Mouse (Mus musculus) liver, embryonic 14.5 days (tissue): ENCODE results near the gene C3.

Source experiments
- CTCF ChIP-seq: IDR thresholded peaks from 2 replicates; pipeline ENCODE4 v1.5.1; 2016; ENCODE audit warnings: antibody characterized with exemption, low read depth, control low read depth
- EP300 ChIP-seq: IDR thresholded peaks from 2 replicates; pipeline ENCODE4 v1.6.1; 2016; ENCODE audit warnings: antibody characterized with exemption, low read depth

DNA sequence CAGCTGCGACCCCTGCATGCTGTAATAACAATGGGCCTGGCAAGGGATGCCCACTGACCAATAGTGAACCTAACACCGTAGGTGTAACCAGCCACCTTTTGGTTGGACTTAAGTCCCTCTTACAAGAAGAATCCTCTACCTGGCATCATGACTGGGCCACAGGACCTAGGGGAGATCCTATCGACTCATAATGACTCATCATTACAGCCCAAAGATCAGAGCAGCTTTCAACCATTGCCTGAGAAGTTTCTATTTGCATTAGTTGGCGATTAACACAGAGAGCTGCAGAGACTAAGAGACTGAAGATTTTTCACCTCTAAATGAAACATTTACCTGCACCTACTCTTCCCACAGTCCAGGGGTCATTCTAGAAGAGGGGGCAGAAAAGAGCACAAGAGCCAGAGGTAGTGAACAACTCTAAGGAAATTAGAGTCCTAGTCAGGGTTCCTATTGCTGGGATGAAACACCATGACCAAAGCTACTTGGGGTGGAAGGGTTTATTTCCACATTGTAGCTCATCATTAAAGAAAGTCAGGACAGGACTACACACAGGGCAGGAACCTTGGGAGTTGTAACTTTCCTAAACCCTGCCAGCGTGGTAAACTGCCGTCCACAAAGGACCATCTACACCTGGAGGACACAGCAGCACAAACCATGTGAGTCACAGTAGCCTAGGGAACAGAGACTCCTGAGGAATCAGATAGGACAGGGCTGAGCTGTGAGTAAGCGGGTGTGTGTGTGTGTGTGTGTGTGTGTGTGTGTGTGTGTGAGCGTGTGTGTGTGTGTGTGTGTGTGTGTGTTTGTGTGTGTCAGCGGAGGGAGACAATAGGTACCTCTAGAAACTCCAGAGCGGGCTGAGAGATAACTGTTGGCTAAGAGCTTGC lies 25.9 kb downstream of the C3 start:
- no peak for TF ChIP-seq CTCF
- no peak for TF ChIP-seq EP300
